Mouse (Mus musculus) liver, adult 2 months (tissue): Measurements from ENCODE around the gene Cdh12. TPM values are rescaled to one million over a fixed set of nuclear protein-coding genes. Genes with fewer than 3 reads are reported as not detected.
"Not testable (repeated sequence)": the region's sequence is repeated elsewhere in the genome, so short reads cannot be mapped to it uniquely, and the experiment has no call there.

Experiments
- DNase-seq: peaks from one replicate; pipeline ENCODE4 v3.0.0-alpha.2; 2011; ENCODE audit warnings: low read depth, low spot score; ENCODE audit errors: extremely low read depth
- H3K27ac ChIP-seq: fragments of 200-500 bp; replicated peaks from 2 replicates; pipeline ENCODE4 v1.5.1; 2012; ENCODE audit warnings: low read depth, mild to moderate bottlenecking, control low read depth, inconsistent platforms, low read length; ENCODE audit not compliant: insufficient read depth
- H3K27me3 ChIP-seq: fragments of 200-500 bp; 2 replicates; pipeline ENCODE4 v1.6.1; 2012; ENCODE audit warnings: mild to moderate bottlenecking, moderate library complexity, low read length, inconsistent platforms; ENCODE audit not compliant: control insufficient read depth, insufficient read depth
- H3K36me3 ChIP-seq: fragments of 200-500 bp; 2 replicates; pipeline ENCODE4 v1.6.1; 2012; ENCODE audit warnings: low read length, inconsistent platforms; ENCODE audit not compliant: control insufficient read depth, insufficient read depth
- H3K4me1 ChIP-seq: fragments of 200-500 bp; 2 replicates; pipeline ENCODE4 v1.6.1; 2011; ENCODE audit warnings: low read length; ENCODE audit not compliant: control insufficient read depth, insufficient read depth
- H3K4me3 ChIP-seq: fragments of 200-500 bp; 2 replicates; pipeline ENCODE4 v1.5.1; 2011; ENCODE audit warnings: low read depth, mild to moderate bottlenecking, control low read depth, low read length, moderate library complexity; ENCODE audit not compliant: insufficient read depth
- H3K79me2 ChIP-seq: fragments of 200-500 bp; 2 replicates; pipeline ENCODE4 v1.6.1; 2012; ENCODE audit warnings: inconsistent platforms, mild to moderate bottlenecking, low read length, moderate library complexity; ENCODE audit not compliant: control insufficient read depth, insufficient read depth
- H3K9ac ChIP-seq: fragments of 200-500 bp; 2 replicates; pipeline ENCODE4 v1.6.1; 2012; ENCODE audit warnings: low read depth, mild to moderate bottlenecking, control low read depth, inconsistent platforms, low read length
- CTCF ChIP-seq: fragments of 200-500 bp; IDR thresholded peaks from 2 replicates; pipeline ENCODE4 v1.5.1; 2011; ENCODE audit warnings: low read depth, low read length, control low read depth
- POLR2A ChIP-seq: fragments of 200-500 bp; IDR thresholded peaks from 2 replicates; pipeline ENCODE4 v1.6.1; 2011; ENCODE audit warnings: low read length, control low read depth; ENCODE audit not compliant: insufficient read depth; ENCODE audit errors: extremely low read depth
- WGBS: fragments of 180-500 bp; shearing (Covaris S2); methylation state at CpG from one replicate; pipeline ENCODE4 v1.1.7; 2018; 5-methylcytosine and 5-hydroxymethylcytosine counted together
- polyA plus RNA-seq: library from polyadenylated mRNA; depleted of rRNA; stranded (reverse); fragments of >200 nt; gene quantifications from 2 replicates; pipeline ENCODE4 v1.2.3, GENCODE M21; 2012
- total RNA-seq: library from RNA; depleted of rRNA; stranded (reverse); fragments of >200 nt; gene quantifications from 2 replicates; pipeline ENCODE4 v1.2.3, GENCODE M21; 2014

Gene Cdh12
- total and polyA plus RNA-seq, 2 experiments: not detected

GRCm38 (mm10) chr15:21110874-21111603 lies 662.0 kb downstream of the Cdh12 start:
- Histone ChIP-seq H3K4me1 (no peaks in the 10 kb centered on the region), H3K36me3 (no peaks in the 10 kb centered on the region), H3K27me3 (no peaks in the 10 kb centered on the region), H3K79me2 (no peaks in the 10 kb centered on the region), H3K4me3 (no peak overlapping the region), H3K27ac (no peak overlapping the region), H3K9ac (no peak overlapping the region)
- TF ChIP-seq POLR2A (no peak), CTCF (no peak)
- no peak for DNase-seq
- WGBS: 21% methylated on average over 23 of the region's 23 CpGs

DNA sequence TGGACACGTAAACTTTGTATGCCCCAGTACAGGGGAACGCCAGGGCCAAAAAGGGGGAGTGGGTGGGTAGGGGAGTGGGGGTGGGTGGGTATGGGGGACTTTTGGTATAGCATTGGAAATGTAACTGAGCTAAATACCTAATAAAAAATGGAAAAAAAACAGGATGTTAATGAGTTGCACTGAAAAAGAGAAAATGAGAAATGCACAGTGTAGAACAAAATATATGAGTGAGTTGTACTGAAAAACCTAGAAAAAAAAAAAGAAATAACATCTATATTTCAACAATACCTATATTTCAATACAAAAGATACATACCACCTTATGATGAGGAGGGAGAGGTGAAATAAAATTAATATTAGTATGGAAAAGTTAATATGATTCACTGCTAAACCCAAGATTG lies 665.7 kb downstream of the Cdh12 start:
- H3K4me3 ChIP-seq, H3K36me3 ChIP-seq, H3K79me2 ChIP-seq, H3K27me3 ChIP-seq, H3K27ac ChIP-seq, H3K9ac ChIP-seq, H3K4me1 ChIP-seq: not testable (repeated sequence)
- DNase-seq: peak; percentile 27
- 75% methylated on average over 2 of the region's 2 CpGs for WGBS

DNA sequence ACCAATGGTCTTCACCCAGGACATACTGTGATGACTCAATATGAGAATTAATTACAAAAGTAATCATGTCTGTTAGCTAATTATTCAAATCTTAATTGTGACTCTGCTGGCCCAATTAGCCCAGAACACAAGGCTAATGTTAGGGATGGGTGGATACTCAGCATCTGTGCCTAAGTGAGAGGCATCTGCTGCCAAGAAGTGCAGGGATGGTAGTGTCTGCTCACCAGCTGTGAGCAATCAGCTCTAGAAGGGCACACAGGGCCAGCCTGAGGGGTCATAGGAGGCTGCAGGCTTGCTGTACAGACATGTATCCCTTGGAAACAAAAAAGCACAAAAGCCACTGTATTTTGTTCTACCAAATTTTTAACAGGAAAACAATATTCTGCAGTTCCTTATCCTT lies 681.6 kb downstream of the Cdh12 start:
- Histone ChIP-seq H3K79me2 (no peaks in the 10 kb centered on the region), H3K4me1 (no peaks in the 10 kb centered on the region), H3K27me3 (no peaks in the 10 kb centered on the region), H3K4me3 (no peak overlapping the region), H3K9ac (no peak overlapping the region), H3K36me3 (no peaks in the 10 kb centered on the region), H3K27ac (no peak overlapping the region)
- DNase-seq: no peak
- no peak for TF ChIP-seq POLR2A
- no peak for TF ChIP-seq CTCF

- H3K4me1 ChIP-seq: no peaks in the 10 kb centered on the region
Measured at GRCm38 (mm10) chr15:21132999-21133398, 683.9 kb downstream of the Cdh12 start.

DNA sequence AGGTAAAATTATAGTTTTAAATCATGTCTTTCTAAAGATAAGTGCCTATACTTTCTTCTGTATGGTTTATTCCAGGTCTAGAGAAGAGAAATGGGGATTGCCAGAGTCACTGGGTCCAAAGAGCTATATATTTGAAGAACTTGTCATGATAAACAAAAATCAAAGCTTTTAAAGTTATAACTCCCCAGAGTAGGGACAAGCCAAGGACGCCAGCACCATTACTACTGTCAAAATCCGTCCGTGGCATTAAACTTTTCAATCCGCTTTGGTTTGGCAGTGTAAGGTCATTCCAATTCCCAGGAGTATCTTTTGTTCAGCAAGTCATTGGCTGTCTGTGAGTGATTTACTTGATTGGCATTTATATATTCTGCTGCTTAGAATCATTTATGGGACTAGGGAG lies 697.8 kb downstream of the Cdh12 start:
- H3K9ac ChIP-seq: no peak overlapping the region
- H3K27me3 ChIP-seq: no peaks in the 10 kb centered on the region
- H3K4me1 ChIP-seq: no peaks in the 10 kb centered on the region
- 73% methylated on average over 4 of the region's 4 CpGs for WGBS
- H3K4me3 ChIP-seq: no peak overlapping the region
- no peaks in the 10 kb centered on the region for H3K36me3 ChIP-seq
- no peaks in the 10 kb centered on the region for H3K79me2 ChIP-seq
- H3K27ac ChIP-seq: no peak overlapping the region
- TF ChIP-seq CTCF (no peak), POLR2A (no peak)
- DNase-seq: no peak

More at GRCm38 (mm10) chr15:21132999-21133398, 683.9 kb downstream of the Cdh12 start:
- H3K36me3 ChIP-seq: no peaks in the 10 kb centered on the region
- TF ChIP-seq CTCF (no peak), POLR2A (no peak)
- no peak overlapping the region for H3K27ac ChIP-seq
- H3K27me3 ChIP-seq: no peaks in the 10 kb centered on the region
- H3K9ac ChIP-seq: no peak overlapping the region
- no peak for DNase-seq
- no peaks in the 10 kb centered on the region for H3K79me2 ChIP-seq
- no peak overlapping the region for H3K4me3 ChIP-seq

- Histone ChIP-seq H3K4me1 (no peaks in the 10 kb centered on the region), H3K79me2 (no peaks in the 10 kb centered on the region), H3K27me3 (no peaks in the 10 kb centered on the region), H3K36me3 (no peaks in the 10 kb centered on the region), H3K4me3 (no peak overlapping the region), H3K9ac (no peak overlapping the region), H3K27ac (no peak overlapping the region)
- 90% methylated on average over 3 of the region's 3 CpGs for WGBS
- DNase-seq: no peak
- no peak for TF ChIP-seq CTCF
- no peak for TF ChIP-seq POLR2A
Measured at GRCm38 (mm10) chr15:21153602-21154001, 704.5 kb downstream of the Cdh12 start.
